Mouse (Mus musculus): Measurements from ENCODE around the gene Zfp335.

DNA sequence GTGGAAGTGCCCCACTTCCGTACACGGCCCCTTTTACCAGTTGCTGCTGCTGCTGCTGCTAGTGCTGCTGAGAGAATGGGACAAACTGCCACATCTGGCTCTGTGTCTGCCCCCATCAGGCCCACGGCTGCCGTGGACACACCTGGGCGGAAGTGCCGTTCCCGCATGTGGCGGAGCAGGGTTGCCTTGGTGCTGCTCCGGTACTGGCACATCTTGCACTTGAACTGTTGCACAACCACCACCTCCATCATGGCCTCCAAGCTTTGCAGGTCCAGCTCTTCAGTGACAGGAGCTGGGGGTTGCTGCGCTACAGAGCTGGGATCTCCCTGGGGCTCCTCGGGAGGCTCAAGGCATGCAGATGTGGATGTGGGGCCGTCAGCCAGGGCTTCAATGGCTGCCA is 4.0 kb downstream of the Zfp335 start:
- TF ChIP-seq CTCF (IDR thresholded peaks at IDR 0.05; ENCODE audit: insufficient read depth, low read length) (no peak), POLR2A (IDR thresholded peaks at IDR 0.05; ENCODE audit: borderline replicate concordance, extremely low read depth, low read depth, low read length) (no peak)
